Mouse (Mus musculus): ENCODE data around the gene Thrb. TPM values are rescaled to one million over a fixed set of nuclear protein-coding genes. Genes with fewer than 3 reads are reported as not detected.
A peak's percentile ranks its signal among the peaks of the same experiment; 100 is the strongest.

Gene Thrb
- total RNA-seq, 2 experiments from 2014 or later, result 83.8 to 85.6 TPM

DNA sequence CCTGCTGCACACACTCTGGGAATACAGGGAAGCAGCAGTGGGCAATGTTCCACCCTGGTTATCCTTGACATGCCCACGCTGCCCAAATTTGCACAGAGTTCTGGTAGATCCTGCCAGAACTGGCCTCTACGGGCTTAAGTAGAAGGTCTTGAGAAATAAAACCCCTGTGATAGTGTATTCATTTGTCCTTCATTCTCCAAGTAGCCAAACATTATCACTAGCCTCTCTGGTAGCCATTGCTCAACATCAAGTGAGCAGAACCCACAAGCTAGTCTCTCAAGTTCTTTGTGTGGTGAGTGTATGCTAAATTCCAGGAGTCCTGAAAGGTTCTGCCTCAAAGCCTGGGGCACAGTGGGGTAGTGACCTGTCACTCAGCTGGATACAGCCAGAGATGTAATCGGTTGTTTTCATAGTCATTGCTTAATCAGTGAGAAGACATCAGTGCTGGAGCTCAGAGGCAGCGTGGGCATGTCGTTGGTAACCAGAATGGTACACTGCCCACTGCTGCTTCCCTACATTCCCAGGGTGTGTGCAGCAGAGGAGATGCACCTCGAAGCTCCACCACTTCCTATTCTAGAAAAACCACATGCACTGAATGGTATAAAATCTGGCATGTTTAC is 203.8 kb downstream of the Thrb start:
- DNase-seq (ENCODE audit: low spot score in 2 of 2), result peak; percentile 19 to 53

DNA sequence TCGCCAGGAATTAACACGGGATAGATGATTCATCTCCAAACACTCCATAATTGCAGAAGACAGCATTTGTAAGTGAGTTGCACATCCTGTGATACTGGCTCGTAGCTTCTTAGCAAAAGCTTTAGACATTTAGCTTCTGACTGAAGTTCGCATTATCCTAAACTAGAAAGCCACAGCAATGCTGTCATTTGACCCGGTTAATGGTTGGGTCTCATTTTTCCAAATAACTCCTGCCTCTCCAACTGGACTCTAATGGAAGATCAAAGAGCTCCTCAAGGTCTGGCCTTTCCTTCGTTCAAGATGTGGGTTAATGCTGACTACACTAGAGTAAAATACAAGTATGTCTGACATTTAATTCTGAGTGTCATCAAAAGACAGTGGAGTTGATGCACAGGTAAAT is 208.3 kb downstream of the Thrb start:
- no peak for DNase-seq (ENCODE audit: low spot score in 2 of 2)

DNA sequence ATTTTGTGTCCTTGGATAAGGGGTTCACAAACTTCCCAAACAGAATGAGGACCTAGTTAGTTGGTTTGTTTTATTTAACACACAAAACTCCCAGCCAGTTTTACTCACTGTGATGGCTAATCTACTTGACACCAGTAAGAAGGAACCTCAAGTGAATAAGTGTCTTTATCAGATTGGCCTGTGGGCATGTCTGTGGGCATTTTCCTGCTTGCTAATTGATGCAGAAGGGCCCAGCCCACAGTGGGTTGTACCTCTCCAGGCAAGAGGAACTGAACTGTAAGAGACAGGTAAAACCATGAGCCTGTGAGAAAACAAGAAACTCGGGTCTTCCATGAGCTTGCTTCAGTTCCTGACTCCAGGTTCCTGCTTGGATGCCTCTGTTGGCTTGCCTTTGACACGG is 215.9 kb downstream of the Thrb start:
- DNase-seq (ENCODE audit: low spot score in 2 of 2), result no peak

DNA sequence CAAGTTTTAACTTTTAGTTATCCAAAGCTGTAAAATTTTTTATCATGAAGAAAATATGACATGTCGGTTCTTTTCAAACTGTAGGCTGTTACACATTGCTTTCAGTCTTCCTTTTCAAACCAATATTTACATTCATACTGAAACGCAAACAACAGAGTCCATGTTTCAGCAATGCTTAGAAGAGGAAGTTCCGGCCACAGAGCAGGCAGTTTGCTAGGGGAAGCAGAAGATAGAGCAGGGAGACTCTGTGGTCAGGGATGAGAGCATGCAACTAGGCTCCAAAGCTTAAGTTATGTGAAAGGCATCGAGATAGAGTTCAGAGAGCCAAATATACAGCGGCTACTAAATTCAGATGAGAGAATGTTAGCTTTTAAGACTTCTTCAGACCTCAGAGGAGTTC is 219.4 kb downstream of the Thrb start:
- no peak for DNase-seq (ENCODE audit: low spot score in 2 of 2)

DNA sequence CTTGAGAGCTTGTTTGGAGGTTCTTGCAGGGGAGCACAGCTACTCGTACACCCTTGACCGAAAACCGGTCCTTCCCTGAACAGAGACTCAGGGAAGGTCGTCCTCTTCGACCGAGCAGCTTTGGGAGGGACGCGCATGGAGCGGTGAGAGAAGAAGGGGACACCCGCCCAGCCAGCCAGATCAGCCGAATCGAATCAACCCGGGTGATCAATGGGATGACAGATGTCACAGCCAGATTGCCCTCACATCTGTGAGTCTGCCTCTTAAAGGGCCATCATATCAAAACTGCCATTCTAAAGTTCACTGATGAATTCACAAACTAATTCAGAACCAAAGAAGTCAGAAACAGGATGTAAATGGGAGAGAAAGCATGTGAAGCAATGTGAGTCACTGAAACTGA is 224.8 kb downstream of the Thrb start:
- no peak for DNase-seq (ENCODE audit: low spot score in 2 of 2)

DNA sequence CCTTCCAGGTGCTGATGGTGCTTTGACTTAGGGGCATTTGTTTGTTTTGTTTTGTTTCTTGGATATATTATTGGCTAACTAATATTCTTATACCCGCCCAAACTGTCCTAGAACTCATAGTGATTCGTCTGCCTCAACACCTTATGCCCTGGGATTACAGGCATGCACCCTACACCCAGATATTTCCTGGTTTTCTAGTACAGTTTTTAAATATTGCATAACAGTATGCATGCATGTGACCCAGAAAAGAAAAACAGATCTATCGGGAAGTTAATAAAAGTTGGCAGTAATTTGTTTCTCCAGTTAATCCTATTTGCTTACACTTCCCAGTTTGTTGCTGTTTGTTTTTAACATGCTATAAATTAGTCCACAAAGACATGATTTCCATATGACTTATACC is 225.3 kb downstream of the Thrb start:
- DNase-seq (ENCODE audit: low spot score in 2 of 2), result no peak

DNA sequence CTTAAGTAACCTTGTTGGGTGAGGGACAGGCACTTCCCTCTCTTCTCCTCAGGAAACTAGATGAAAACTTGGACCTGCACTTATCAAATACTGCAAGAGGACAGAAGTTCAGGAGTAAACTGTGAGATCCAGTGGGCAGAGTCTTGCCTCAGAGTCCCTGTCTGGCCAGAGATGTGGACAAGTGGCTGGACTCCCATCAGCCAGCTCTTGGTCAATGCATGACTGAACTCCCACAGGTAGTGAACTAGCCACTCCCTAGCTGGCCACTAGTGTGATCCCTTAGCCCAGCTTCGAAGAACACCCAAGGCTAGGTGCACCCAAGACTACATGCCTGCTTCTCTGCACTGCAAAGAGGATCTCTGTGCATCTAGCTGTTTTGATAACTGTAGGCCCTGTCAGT is 234.7 kb downstream of the Thrb start:
- no peak for DNase-seq (ENCODE audit: low spot score in 2 of 2)

DNA sequence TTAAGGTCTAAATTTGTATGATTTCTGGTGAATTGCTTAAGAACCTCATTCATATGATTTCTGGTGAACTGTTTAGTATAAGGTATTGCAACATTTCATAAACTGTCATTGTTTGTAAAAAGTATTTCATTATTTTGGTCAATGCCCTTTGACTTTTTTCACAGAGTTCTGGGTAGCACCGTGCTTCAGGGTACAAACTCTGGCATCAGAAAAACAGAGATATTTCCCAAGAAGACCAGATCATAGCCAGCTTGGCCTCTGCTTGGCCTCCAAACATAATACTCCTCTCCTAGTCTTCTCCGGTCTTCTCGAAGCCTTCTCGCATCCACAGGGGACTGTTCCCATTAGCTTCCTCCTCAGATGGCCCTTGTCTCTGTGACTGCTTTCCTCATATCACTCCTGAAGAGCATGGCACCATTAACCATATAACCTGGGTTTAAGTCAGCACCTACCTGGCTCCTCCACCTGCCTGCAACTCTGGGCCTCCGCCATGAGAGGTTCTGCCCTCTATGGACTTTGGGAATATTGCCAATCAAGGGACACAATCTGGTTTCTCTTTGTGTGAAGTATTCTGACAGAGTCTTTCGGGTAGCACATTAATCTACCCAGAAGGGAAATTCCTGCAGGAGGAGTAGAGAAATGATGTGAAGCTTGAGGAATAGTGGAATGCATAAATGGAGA is 239.8 kb downstream of the Thrb start:
- no peak for DNase-seq (ENCODE audit: low spot score in 2 of 2)

DNA sequence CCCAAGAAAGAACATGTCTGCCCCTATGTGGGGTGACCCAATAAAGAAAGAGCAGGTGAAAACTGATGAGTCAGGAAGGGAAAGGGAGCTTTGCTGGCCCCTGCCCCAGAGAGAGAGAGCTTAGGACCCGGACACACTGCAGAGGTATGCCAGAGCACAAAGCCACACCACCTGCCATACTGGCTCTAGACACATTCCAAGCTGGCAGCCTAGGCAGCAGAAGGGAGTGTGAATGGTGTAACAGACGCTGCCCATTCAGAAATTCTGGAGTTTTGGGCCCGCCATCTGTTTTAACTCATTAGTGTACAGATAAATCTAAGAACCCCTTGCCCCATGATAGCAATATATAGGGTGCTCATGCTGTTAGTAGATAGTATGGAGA is 240.3 kb downstream of the Thrb start:
- DNase-seq (ENCODE audit: low spot score in 2 of 2), result no peak

DNA sequence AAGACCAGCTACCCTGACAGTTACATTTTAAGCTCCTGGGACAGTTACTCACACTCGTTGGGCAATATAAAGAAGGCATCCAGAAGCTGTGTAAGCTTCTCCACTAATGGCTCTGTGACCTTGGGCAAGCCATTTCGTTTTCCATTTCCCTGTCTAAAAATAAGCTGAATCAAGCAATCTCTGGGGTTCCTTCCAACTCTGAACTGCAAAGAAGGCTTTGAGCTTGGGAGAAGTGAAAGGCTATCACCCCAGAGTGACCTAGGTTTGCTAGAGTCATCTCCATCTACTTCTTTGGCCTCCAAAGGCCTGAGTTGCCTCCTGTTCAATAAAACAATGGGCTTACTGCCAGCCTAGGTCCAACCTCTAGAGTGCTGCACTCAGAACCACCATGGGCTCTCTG is 242.4 kb downstream of the Thrb start:
- DNase-seq (ENCODE audit: low spot score in 2 of 2), result no peak

DNA sequence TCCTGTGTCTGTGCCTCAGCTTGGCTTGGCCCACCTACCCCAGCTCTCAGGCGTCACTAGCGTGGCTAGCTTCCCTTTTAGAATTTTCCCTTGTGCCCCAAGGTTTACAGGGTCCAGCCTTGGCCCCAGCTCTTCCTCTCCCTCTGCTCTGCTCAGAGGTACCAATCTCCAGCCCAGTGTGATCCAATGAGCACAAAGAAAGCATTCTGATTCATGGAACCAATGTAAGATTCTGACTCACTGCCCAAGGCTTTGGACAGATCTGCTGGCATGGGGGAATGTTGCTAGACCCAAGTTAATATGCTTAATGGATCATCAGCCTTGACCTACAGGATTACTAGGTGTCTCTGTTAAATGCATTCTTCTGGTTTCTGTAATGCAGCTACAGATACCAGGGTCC is 243.1 kb downstream of the Thrb start:
- no peak for DNase-seq (ENCODE audit: low spot score in 2 of 2)

DNA sequence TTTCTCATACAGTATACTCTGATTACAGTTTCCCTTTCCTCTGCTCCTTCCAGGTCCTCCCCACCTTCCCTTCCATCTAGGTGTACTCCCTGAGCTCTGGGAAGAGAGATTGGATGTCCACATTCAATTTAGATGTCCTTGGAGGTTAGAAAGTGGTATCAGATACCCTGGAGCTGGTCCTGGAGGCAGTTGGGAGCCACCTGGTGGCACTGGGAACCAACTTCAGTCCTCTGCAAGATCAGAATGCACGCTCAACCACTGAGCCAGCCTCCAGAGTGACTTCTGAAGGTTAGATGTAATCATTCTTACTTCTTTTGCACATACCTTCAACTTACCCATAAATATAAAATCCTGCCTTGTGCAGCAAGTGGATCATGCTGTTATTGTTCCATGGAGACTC is 244.5 kb downstream of the Thrb start:
- DNase-seq (ENCODE audit: low spot score in 2 of 2), result peak in 1 of 2 experiments; percentile 11

DNA sequence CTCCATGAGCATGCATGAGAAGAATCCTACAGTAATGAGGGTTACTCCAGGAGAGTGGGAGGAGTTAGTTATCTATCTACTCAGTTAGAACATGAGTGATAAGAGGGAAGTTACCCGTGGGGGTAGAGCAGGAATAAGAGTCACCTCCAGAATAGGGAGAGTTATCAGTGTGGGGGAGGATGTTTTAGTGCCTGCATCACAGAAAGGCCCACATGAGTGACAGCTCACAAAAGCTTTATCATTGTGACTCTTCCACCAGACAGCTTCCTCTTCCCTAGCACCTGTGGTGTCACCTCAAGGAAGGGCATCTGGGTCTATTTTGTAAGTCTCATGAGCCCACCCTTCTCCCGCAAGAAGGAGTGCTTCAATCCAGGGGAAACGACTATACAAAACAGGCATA is 245.6 kb downstream of the Thrb start:
- no peak for DNase-seq (ENCODE audit: low spot score in 2 of 2)

DNA sequence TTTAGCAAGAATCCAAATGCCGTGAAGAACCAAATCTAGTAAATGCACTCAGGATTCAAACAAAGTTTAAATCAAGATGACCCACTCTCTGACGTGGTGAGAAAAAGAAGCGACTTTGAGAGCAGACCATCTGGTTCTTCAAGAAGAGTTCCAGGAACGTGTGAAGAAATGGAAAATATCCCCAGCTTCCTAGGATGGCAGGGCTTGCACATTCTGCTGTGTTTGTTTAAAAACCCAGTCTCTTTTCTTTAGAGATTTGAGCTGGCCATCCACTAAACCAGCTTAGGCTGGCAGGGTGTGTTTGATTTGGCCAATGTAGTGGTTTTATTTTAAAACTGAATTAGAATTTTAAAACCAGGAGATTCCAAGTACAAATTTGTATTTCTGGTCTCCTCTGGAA is 246.9 kb downstream of the Thrb start:
- peak in 1 of 2 experiments; percentile 40 for DNase-seq (ENCODE audit: low spot score in 2 of 2)

DNA sequence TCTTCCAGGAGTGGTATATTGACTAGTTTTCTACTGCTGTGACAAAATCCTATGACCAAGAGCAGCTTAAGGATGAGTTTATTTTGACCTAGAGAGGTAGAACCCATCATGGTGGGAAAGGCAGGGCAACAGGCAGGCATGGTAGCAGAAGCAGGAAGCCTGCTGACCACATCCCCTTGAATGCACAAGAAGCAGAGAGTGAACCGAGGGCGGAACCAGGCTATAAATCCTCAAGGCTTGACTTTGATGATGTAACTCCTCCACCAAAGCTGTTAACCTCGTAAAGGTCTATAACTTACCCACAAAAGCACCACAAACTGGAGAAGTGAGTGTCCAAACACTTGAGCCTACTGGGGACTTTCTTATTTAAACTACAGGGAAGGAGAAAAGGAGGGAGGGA is 251.1 kb downstream of the Thrb start:
- DNase-seq (ENCODE audit: low spot score in 2 of 2), result no peak

DNA sequence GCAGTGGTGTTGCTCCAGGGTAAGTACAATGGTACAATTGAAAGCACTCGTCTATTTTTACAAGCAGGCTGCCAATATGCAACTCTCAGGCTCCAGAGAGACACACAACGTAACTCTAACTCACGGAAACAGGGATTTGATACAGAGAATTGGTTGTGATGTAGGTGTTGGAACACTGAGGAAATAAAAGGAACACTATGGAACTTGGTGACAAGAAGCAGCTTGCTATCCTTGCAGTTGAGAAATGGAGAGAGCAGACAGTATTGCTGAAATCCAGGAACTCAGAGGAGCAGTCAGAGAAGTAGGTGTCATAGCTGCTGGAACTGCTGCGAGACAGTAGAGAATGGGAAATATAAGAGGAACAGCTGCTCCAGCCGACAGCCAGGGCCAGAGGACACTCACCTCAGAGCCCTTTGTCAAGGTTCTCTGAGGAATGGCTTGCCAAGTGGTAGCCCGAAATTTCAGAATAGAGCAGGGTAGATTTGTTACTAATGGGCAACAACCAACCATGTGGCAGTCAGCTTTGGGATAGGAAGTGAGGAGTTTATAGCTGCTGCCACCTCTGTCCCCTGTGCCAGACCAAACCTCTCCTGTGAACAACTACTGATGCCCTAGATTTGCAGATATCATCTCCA is 252.6 kb downstream of the Thrb start:
- no peak for DNase-seq (ENCODE audit: low spot score in 2 of 2)

DNA sequence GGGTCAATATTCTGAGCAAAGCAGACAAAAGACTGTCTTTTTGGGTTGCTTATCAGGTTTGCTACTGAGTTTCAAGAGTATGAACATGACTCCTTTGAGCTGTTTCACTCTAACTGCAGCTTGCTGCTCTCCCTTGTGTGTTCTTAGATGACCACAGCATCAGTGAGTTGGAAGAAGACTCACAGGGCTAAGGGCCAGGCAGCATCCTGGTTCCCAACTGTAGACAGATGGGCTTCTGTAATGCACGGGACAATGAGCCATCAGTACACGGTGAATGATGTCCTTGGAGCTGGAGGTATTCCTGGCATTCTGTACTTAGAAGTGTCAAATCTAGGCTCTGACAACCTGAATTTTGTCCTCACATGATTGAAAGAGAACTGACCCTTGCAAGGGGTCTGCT is 255.5 kb downstream of the Thrb start:
- no peak for DNase-seq (ENCODE audit: low spot score in 2 of 2)

DNA sequence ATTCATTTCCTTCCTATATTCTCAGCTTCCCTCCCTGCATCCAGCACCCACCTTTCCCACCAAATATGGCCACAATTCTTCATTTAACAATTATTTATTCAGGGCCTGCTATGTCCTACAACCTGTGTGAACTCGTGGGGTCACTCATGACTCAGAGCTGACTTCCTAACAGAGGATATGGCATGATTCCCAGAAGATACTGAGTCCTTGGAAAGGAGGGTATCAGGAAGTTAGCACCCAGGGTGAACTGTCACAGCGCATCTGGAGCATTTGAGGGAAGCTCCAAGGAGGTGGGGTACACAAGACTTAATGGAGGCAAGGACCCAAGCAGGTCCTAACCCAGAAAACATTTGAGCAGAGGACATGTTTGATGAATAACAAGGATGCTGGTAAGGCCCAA is 256.6 kb downstream of the Thrb start:
- DNase-seq (ENCODE audit: low spot score in 2 of 2), result no peak

DNA sequence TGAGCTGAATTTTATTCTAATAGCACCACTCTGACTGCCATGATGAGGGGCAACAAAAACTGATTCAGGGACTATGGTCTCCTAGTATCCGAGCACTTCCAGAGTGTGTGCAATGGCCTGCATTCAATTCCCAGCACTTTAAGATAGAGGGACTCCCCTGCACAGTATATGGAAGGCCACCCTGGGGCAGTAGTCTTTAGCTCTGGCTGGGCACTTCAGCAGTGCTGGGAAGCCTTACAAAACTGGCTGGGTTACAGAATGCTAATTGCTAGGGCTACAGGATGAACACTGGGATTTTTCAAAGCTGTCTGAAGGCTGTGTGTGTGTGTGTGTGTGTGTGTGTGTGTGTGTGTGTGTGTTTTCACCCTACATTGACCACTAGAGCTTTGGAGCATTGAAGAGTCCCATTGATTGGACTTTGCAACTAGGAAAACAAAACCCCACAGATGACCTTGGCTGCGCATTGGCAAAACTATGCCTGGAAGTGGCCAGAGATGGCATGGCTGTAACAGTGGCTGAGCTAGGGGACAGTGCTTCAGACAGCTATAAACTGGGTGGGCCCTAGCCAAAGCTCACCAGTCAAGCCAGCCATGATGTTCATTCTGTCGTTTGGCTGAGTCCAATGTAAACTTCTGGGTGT is 257.2 kb downstream of the Thrb start:
- no peak for DNase-seq (ENCODE audit: low spot score in 2 of 2)

DNA sequence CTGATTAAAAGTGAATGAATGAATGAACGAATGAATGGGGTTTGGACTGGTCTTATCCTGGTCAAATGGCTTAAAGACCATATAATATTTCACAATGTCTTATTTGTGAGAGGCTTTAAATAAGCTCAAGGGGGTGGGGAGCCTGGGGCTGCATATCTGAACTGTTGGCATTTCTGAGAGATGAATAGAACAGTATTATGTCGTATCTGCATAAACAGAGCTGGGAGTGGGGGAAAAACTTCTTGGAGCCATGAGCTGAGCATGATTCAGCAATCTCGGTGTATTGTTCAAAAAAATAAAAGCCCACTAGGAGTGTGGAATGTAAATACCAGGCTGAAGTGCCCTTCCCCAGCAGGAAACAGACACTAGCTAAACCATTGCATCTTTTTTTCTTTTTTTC is 257.8 kb downstream of the Thrb start:
- DNase-seq (ENCODE audit: low spot score in 2 of 2), result no peak

DNA sequence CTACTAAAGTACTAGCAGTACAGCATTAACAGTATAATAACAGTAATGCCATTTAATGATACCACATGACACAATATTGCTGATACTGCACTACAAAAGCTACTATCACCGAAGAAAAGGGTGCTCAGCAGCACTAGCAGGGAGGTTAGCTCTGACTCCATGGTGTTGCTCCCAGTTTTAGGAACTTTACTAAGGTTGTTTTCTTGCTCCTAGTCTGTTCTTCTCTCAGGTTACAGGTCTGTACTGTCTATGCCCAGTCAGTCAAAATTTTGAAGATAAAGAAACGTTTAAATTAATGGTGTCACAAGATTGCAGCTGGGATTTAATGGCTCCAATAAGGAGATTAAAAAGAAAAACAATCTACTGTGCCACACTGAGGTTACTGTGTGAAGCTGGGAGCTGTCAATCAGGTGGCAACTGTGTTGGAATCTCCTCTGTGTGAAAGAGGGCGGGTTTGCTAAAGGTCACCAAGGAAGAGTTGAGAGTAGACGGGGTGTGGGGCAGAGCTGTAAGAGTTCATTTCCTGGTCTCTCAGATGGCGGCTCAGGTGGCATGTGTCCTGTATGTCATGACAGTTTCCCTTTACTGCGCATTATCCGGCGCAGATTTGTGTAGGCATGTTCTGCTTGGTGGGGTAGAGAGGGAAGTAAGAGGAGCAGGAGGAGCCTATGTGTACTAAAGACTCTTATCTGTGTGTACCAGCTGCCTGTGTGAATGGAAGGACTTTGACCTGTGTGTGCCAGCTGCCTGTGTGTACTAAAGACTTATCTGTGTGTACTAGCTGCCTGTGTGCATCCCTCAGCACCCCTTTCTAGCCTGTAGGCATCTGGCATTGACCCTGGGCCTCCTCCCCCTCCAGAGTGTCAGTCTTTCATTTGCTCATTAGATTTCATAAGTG is 263.0 kb downstream of the Thrb start:
- DNase-seq (ENCODE audit: low spot score in 2 of 2), result no peak
